Mouse (Mus musculus) adrenal gland, postnatal 36 days (tissue): Measurements from ENCODE around the gene Kmt5a. TPM values are rescaled to one million over a fixed set of nuclear protein-coding genes. Genes with fewer than 3 reads are reported as not detected.

Experiments
- DNase-seq, 2 experiments: peaks; one replicate each; pipeline ENCODE4 v3.0.0; 2021; ENCODE audit warnings: mixed read lengths in 1 of 2
- long read RNA-seq, 2 experiments: library from polyadenylated mRNA; stranded (forward); transcript quantifications; one replicate each; pipeline ENCODE4 v2.0.0; 2021; ENCODE audit warnings: borderline sequencing depth in 2 of 2
- total RNA-seq, 2 experiments: library from RNA; stranded (reverse); gene quantifications; 2 replicates each; pipeline ENCODE4 v1.2.3; 2021

Kmt5a gene
- total RNA-seq: 100 to 1,000 TPM; 172 to 188 TPM
- long read RNA-seq, experiment 1, transcript Kmt5a-209 (8 exons, 2,112 nt): minor isoform, 11 of 232 reads
- long read RNA-seq, experiment 1, transcript Kmt5a-201 (8 exons, 2,739 nt): minor isoform, 5 of 232 reads
- long read RNA-seq, experiment 1, transcript Kmt5a-202 (7 exons, 1,425 nt): major isoform, 157 of 232 reads
- long read RNA-seq, experiment 1, partial matches to known transcripts: 30 of 232 reads
- long read RNA-seq, experiment 1, other reads (novel, unspliced or antisense): 26 of 232 reads
- long read RNA-seq, experiment 2, transcript Kmt5a-202 (7 exons, 1,425 nt): major isoform, 56 of 77 reads
- long read RNA-seq, experiment 2, transcript Kmt5a-209 (8 exons, 2,112 nt): minor isoform, 5 of 77 reads
- long read RNA-seq, experiment 2, partial matches to known transcripts: 7 of 77 reads
- long read RNA-seq, experiment 2, other reads (novel, unspliced or antisense): 5 of 77 reads

GRCm38 (mm10) chr5:124439447-124440093 lies at the start of gene Kmt5a:
Gene Kmt5a, plus strand, starts transcription at chr5:124439930.
- DNase-seq: peak; percentile 96 to 97

- DNase-seq: no peak
These were observed 47.3 kb upstream of the Kmt5a start for GRCm38 (mm10) chr5:124392412-124392811.

- no peak for DNase-seq
These were observed 46.0 kb upstream of the Kmt5a start for GRCm38 (mm10) chr5:124393726-124394125.

- peak; percentile 15 to 25 for DNase-seq
These were observed 28.9 kb upstream of the Kmt5a start for GRCm38 (mm10) chr5:124410808-124411207.

- DNase-seq: no peak
These were observed 27.6 kb upstream of the Kmt5a start for GRCm38 (mm10) chr5:124412163-124412562.

- no peak for DNase-seq
These were observed 20.8 kb upstream of the Kmt5a start for GRCm38 (mm10) chr5:124418903-124419302.

GRCm38 (mm10) chr5:124421786-124422185 lies 17.9 kb upstream of the Kmt5a start:
- no peak for DNase-seq

- DNase-seq: no peak
These were observed 15.5 kb upstream of the Kmt5a start for GRCm38 (mm10) chr5:124424200-124424722.

- peak; percentile 41 to 54 for DNase-seq
These were observed 14.9 kb upstream of the Kmt5a start for GRCm38 (mm10) chr5:124424723-124425411.

- DNase-seq: peak; percentile 94 to 96
These were observed 14.1 kb upstream of the Kmt5a start, which contains the start of gene Sbno1 for GRCm38 (mm10) chr5:124425412-124426259. Gene Sbno1, minus strand, starts transcription at chr5:124426001.

GRCm38 (mm10) chr5:124426475-124427071 lies 13.2 kb upstream of the Kmt5a start:
- no peak for DNase-seq

GRCm38 (mm10) chr5:124432398-124433012 lies 7.2 kb upstream of the Kmt5a start:
- DNase-seq: peak in 1 of 2 experiments; percentile 70

GRCm38 (mm10) chr5:124433048-124433447 lies 6.7 kb upstream of the Kmt5a start:
- no peak for DNase-seq

- DNase-seq: peak in 1 of 2 experiments; percentile 47
These were observed 1.5 kb upstream of the Kmt5a start for GRCm38 (mm10) chr5:124438229-124438628.

GRCm38 (mm10) chr5:124438746-124439145 lies 984 bp upstream of the Kmt5a start:
- no peak for DNase-seq

GRCm38 (mm10) chr5:124440094-124440701 lies 468 bp downstream of the Kmt5a start:
- DNase-seq: peak in 1 of 2 experiments; percentile 62

- DNase-seq: no peak
These were observed 2.9 kb downstream of the Kmt5a start for GRCm38 (mm10) chr5:124442628-124443027.

- no peak for DNase-seq
These were observed 4.5 kb downstream of the Kmt5a start for GRCm38 (mm10) chr5:124444208-124444607.

- peak; percentile 88 to 93 for DNase-seq
These were observed 5.2 kb downstream of the Kmt5a start for GRCm38 (mm10) chr5:124444661-124445561.
